Mouse (Mus musculus) hindbrain, embryonic 12.5 days (tissue): Measurements from ENCODE around the gene Omt2a. TPM values are rescaled to one million over a fixed set of nuclear protein-coding genes. Genes with fewer than 3 reads are reported as not detected.
"Not testable (repeated sequence)": the region's sequence is repeated elsewhere in the genome, so short reads cannot be mapped to it uniquely, and the experiment has no call there.

Source experiments
- ATAC-seq: fragments of 200-750 bp; cut with Nextera tagmentation; 2 replicates; pipeline ENCODE4 v1.8.0; 2017; ENCODE audit warnings: moderate TSS enrichment; ENCODE audit not compliant: low FRiP score
- H3K27ac ChIP-seq: fragments of 300-500 bp; sonication (generic); 2 replicates; pipeline ENCODE4 v1.5.1; 2016; ENCODE audit warnings: mild to moderate bottlenecking
- H3K27me3 ChIP-seq: fragments of 300-500 bp; sonication (generic); 2 replicates; pipeline ENCODE4 v1.6.1; 2016; ENCODE audit warnings: mild to moderate bottlenecking
- H3K36me3 ChIP-seq: fragments of 300-500 bp; sonication (generic); 2 replicates; pipeline ENCODE4 v1.6.1; 2016; ENCODE audit warnings: mild to moderate bottlenecking
- H3K4me1 ChIP-seq: fragments of 300-500 bp; sonication (generic); 2 replicates; pipeline ENCODE4 v1.6.1; 2016
- H3K4me2 ChIP-seq: fragments of 300-500 bp; sonication (generic); replicated peaks from 2 replicates; pipeline ENCODE4 v1.6.1; 2016; ENCODE audit warnings: mild to moderate bottlenecking
- H3K4me3 ChIP-seq: fragments of 300-500 bp; sonication (generic); 2 replicates; pipeline ENCODE4 v1.5.1; 2016; ENCODE audit warnings: mild to moderate bottlenecking
- H3K9ac ChIP-seq: fragments of 300-500 bp; sonication (generic); 2 replicates; pipeline ENCODE4 v1.6.1; 2016; ENCODE audit warnings: mild to moderate bottlenecking, moderate library complexity
- H3K9me3 ChIP-seq: fragments of 300-500 bp; sonication (generic); replicated peaks from 2 replicates; pipeline ENCODE4 v1.6.1; 2016; ENCODE audit warnings: mild to moderate bottlenecking
- WGBS: fragments of 180-500 bp; shearing (Covaris S2); methylation state at CpG from one replicate; pipeline ENCODE4 v1.1.7; 2016; 5-methylcytosine and 5-hydroxymethylcytosine counted together
- polyA plus RNA-seq: library from polyadenylated mRNA; unstranded; fragments of >200 nt; fragmentation: Nextera tagmentation; extraction: Ambion mirVana; gene quantifications from 2 replicates; pipeline ENCODE4 v1.2.1, GENCODE M21; 2016

Gene Omt2a
- polyA plus RNA-seq, 1 experiment from 2014 or later = not detected

- Histone ChIP-seq H3K4me2 (no peak overlapping the region), H3K9ac (no peak overlapping the region), H3K27me3 (no peaks in the 10 kb centered on the region), H3K36me3 (no peaks in the 10 kb centered on the region), H3K27ac (no peak overlapping the region), H3K9me3 (no peaks in the 10 kb centered on the region), H3K4me3 (no peak overlapping the region), H3K4me1 (no peaks in the 10 kb centered on the region)
- WGBS = 69% methylated on average over 3 of the region's 3 CpGs
- ATAC-seq = no peak
Observed at GRCm38 (mm10) chr9:78347004-78347403, 32.4 kb upstream of the Omt2a start.

- not testable (repeated sequence) for H3K4me3 ChIP-seq, H3K27ac ChIP-seq, ATAC-seq, H3K9me3 ChIP-seq, H3K9ac ChIP-seq, H3K4me1 ChIP-seq, H3K36me3 ChIP-seq, H3K4me2 ChIP-seq, H3K27me3 ChIP-seq
- 74% methylated on average over 4 of the region's 4 CpGs for WGBS
Observed at GRCm38 (mm10) chr9:78345235-78345634, 30.6 kb upstream of the Omt2a start.

- not testable (repeated sequence) for H3K27ac ChIP-seq, ATAC-seq, H3K9me3 ChIP-seq, H3K9ac ChIP-seq, H3K36me3 ChIP-seq, H3K4me3 ChIP-seq, H3K4me1 ChIP-seq, H3K27me3 ChIP-seq, H3K4me2 ChIP-seq
- whole genome bisulfite sequencing = 86% methylated on average over 9 of the region's 9 CpGs
Observed at GRCm38 (mm10) chr9:78343055-78343454, 28.5 kb upstream of the Omt2a start.

GRCm38 (mm10) chr9:78342494-78342893 is 27.9 kb upstream of the Omt2a start:
- H3K4me2 ChIP-seq, ATAC-seq, H3K4me1 ChIP-seq, H3K9me3 ChIP-seq, H3K27me3 ChIP-seq, H3K27ac ChIP-seq, H3K4me3 ChIP-seq, H3K9ac ChIP-seq, H3K36me3 ChIP-seq: not testable (repeated sequence)
- WGBS = 81% methylated on average over 4 of the region's 4 CpGs

- H3K4me3 ChIP-seq, ATAC-seq, H3K9ac ChIP-seq, H3K4me2 ChIP-seq, H3K27ac ChIP-seq, H3K36me3 ChIP-seq, H3K27me3 ChIP-seq, H3K4me1 ChIP-seq, H3K9me3 ChIP-seq: not testable (repeated sequence)
- 19% methylated on average over 8 of the region's 8 CpGs for WGBS
Observed at GRCm38 (mm10) chr9:78340324-78340723, 25.7 kb upstream of the Omt2a start.

GRCm38 (mm10) chr9:78337050-78337449 is 22.5 kb upstream of the Omt2a start:
- H3K4me1 ChIP-seq, H3K4me2 ChIP-seq, H3K27ac ChIP-seq, H3K4me3 ChIP-seq, H3K9me3 ChIP-seq, H3K27me3 ChIP-seq, ATAC-seq, H3K9ac ChIP-seq, H3K36me3 ChIP-seq: not testable (repeated sequence)

GRCm38 (mm10) chr9:78327289-78327688 is 12.7 kb upstream of the Omt2a start, which contains the start of gene Omt2b:
Gene Omt2b, plus strand, starts transcription at chr9:78327589.
- H3K36me3 ChIP-seq, H3K27me3 ChIP-seq, H3K27ac ChIP-seq, H3K4me2 ChIP-seq, ATAC-seq, H3K9ac ChIP-seq, H3K9me3 ChIP-seq, H3K4me3 ChIP-seq, H3K4me1 ChIP-seq: not testable (repeated sequence)
- WGBS = 86% methylated on average over 1 of the region's 1 CpGs

- ATAC-seq = no peak
- Histone ChIP-seq H3K27me3 (no peaks in the 10 kb centered on the region), H3K4me3 (no peak overlapping the region), H3K27ac (no peak overlapping the region), H3K36me3 (no peaks in the 10 kb centered on the region), H3K9ac (no peak overlapping the region), H3K4me1 (no peaks in the 10 kb centered on the region), H3K4me2 (no peak overlapping the region), H3K9me3 (no peaks in the 10 kb centered on the region)
- WGBS = 42% methylated on average over 1 of the region's 1 CpGs
Observed at GRCm38 (mm10) chr9:78319499-78319898, 4.9 kb upstream of the Omt2a start.

GRCm38 (mm10) chr9:78308122-78308521 is 6.5 kb downstream of the Omt2a start:
- not testable (repeated sequence) for H3K27ac ChIP-seq, H3K9ac ChIP-seq, H3K36me3 ChIP-seq, H3K27me3 ChIP-seq, H3K9me3 ChIP-seq, H3K4me2 ChIP-seq, H3K4me1 ChIP-seq, ATAC-seq, H3K4me3 ChIP-seq
- 89% methylated on average over 3 of the region's 3 CpGs for WGBS

- ATAC-seq, H3K4me3 ChIP-seq, H3K9me3 ChIP-seq, H3K4me2 ChIP-seq, H3K27ac ChIP-seq, H3K9ac ChIP-seq, H3K36me3 ChIP-seq, H3K4me1 ChIP-seq, H3K27me3 ChIP-seq: not testable (repeated sequence)
- 80% methylated on average over 1 of the region's 1 CpGs for WGBS
Observed at GRCm38 (mm10) chr9:78299143-78299542, 15.5 kb downstream of the Omt2a start.

- H3K27ac ChIP-seq = no peak overlapping the region
- WGBS = 79% methylated on average over 1 of the region's 1 CpGs
- no peak for ATAC-seq
- no peaks in the 10 kb centered on the region for H3K36me3 ChIP-seq
- H3K9ac ChIP-seq = no peak overlapping the region
- H3K9me3 ChIP-seq = no peaks in the 10 kb centered on the region
- no peak overlapping the region for H3K4me3 ChIP-seq
- no peaks in the 10 kb centered on the region for H3K27me3 ChIP-seq
- no peaks in the 10 kb centered on the region for H3K4me1 ChIP-seq
- no peak overlapping the region for H3K4me2 ChIP-seq
Observed at GRCm38 (mm10) chr9:78298232-78298631, 16.4 kb downstream of the Omt2a start.

- not testable (repeated sequence) for H3K4me1 ChIP-seq, H3K27ac ChIP-seq, ATAC-seq, H3K9me3 ChIP-seq, H3K27me3 ChIP-seq, H3K9ac ChIP-seq, H3K4me2 ChIP-seq, H3K36me3 ChIP-seq, H3K4me3 ChIP-seq
- 13% methylated on average over 6 of the region's 6 CpGs for WGBS
Observed at GRCm38 (mm10) chr9:78296089-78296488, 18.5 kb downstream of the Omt2a start.

GRCm38 (mm10) chr9:78294781-78295180 is 19.8 kb downstream of the Omt2a start:
- not testable (repeated sequence) for H3K27me3 ChIP-seq, H3K9ac ChIP-seq, H3K9me3 ChIP-seq, H3K4me1 ChIP-seq, H3K36me3 ChIP-seq, H3K4me3 ChIP-seq, H3K27ac ChIP-seq, ATAC-seq, H3K4me2 ChIP-seq
- 77% methylated on average over 7 of the region's 7 CpGs for WGBS

- H3K4me3 ChIP-seq, H3K36me3 ChIP-seq, H3K27ac ChIP-seq, H3K4me2 ChIP-seq, H3K27me3 ChIP-seq, H3K9me3 ChIP-seq, H3K9ac ChIP-seq, H3K4me1 ChIP-seq, ATAC-seq: not testable (repeated sequence)
- WGBS = 67% methylated on average over 1 of the region's 1 CpGs
Observed at GRCm38 (mm10) chr9:78293683-78294082, 20.9 kb downstream of the Omt2a start.
